Mouse (Mus musculus) cerebral cortex, adult 2 months (tissue): Measurements from ENCODE around the gene Efna2.

Source experiments
- WGBS: fragments of 180-500 bp; shearing (Covaris S2); methylation state at CpG from one replicate; pipeline ENCODE4 v1.1.7; 2018; 5-methylcytosine and 5-hydroxymethylcytosine counted together

Efna2 gene

DNA sequence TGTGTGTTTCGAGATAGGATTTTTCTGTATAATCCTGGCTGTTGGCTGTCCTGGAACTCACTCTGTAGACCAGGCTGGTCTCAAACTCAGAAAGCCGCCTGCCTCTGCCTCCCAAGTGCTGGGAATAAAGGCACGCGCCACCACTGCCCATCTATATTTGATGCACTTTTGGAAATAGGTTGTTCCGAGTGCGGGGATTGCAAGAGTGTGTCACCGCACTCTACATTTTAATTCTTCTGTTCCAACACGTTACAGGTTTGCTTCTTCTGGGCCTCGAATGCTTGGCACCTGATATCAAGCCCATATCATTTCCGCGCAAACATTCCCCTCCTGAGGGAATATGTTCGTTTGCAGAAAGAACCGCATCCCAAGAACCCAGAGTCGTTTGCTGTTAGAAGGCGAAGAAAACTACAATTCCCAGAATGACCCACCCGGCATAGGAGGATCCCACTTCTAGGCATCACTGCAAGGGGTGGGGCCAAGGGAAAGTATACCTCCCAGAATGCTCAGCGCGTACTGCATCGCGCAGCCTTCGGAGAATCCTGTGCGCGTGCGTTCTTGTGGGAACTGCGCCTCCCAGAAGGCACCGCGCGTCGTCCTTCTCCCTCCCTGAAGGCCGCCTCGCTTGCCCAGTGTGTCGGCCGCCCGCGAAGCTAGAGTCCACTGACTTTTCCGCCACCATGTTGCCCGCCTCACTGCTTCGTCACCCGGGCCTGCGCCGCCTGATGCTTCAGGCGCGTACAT lies 37.3 kb upstream of the Efna2 start:
- WGBS = 1% methylated on average over 38 of the region's 43 CpGs

DNA sequence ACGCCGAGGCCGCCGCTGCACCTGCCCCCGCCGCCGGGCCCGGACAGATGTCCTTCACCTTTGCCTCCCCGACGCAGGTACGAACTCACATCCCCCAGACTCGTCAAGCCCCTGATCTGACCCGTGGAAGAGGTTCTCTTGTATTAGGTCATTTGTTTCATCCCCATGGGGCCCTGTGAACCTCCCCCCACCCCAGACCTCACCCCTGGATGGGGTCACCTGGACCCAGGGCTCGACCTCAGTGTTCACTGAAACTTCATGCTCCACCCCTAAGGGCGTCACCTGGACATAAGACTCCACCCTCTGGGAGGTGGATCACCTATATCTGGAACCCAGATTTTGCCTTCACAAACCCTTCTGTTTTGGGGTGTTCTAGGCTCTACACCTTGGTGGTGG lies 36.8 kb upstream of the Efna2 start:
- 0% methylated on average over 15 of the region's 15 CpGs for WGBS

DNA sequence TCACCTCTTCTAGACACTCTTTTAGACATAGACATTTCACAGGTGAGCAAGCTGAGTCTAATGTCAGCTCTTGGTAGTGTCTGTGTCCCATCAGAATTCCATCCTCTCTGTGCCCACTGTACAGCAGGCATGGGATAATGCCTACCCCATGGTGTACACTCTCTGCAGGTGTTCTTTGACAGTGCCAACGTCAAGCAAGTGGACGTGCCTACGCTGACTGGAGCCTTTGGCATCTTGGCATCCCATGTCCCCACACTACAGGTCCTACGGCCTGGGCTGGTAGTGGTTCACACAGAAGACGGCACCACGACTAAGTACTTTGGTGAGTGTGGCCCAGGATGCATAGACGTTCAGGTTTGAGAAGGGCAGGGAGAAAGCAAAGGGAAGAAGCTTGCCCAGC lies 35.6 kb upstream of the Efna2 start:
- 77% methylated on average over 7 of the region's 7 CpGs for WGBS

DNA sequence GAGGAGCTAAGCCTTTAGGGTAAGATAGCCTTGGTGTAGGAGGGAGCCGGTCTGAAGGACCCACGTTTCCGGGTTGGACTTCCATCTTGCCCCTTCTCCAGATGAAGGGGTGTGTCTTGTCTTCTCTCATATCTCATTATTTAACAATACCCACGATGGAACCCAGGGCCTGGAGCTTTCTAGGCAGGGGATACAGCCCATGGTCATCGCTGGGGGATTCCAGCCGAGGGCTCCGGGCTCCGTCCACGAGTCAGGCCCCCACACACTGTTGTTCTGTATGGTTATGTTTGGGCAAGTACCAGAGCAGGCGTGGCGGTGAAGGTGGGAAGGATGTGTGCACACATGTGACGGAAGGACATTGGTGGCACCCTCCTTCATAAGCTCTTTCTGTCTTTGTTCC lies 35.1 kb upstream of the Efna2 start:
- WGBS = 71% methylated on average over 12 of the region's 12 CpGs

DNA sequence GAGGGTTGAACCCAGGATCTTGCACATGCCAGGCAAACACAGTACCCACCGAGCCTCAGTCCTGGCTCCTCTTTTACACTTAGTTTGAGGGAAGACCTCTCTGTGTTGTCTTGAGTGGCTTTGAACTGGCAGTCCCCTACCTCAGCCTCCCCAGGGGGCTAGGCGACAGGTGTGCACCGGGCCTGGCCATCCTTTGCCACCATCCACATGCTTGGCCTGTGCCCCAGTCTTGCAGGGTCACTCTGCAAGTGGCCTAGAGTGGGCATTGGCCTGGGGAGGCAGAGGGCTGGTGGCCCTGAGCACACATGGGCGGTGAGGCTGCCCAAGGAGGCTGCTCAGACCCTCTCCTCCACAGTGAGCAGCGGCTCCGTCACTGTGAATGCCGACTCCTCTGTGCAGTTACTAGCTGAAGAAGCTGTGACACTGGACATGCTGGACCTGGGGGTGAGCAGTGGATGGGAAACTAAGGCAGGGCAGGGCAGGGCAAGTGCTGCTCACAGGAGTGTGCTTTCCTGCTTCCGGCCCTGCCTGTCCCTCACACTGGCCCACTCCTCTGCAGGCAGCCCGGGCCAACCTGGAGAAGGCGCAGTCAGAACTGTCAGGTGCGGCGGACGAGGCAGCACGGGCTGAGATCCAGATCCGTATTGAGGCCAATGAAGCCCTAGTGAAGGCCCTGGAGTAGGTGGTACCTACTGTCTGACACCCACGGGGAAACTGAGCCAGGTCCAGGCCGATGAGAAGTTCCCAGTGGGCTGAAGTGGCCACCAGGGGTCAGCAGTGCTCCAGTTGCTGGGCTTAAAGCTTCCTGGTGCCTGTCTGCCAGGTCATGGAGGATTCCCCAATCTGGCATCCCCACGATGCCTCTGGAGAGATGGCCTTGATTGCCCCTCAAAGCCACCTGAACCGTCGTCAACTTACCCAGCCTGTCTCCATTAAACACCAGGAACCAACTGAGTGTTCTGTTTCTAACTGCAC lies 34.1 kb upstream of the Efna2 start:
- WGBS = 52% methylated on average over 20 of the region's 20 CpGs

DNA sequence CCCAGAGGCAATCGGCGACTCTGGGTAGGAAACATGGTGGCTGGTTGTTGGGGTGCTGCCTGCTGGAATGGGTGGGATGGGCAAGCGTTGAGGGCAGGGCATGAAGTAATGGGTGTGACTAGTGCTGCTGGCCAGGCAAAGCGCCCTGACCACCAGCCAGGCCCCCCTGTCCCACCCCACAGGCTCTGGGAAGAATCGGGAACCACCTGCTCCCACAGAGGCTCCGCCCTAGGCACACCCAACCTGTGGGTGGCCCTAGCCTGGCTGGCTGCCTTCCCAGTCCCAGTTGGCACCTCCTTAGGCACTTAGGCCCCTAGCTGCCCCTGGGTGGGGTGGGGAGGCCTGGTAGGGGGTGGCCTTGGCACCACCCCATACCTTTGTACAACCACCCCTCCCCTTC lies 33.4 kb upstream of the Efna2 start:
- WGBS = 38% methylated on average over 6 of the region's 6 CpGs

DNA sequence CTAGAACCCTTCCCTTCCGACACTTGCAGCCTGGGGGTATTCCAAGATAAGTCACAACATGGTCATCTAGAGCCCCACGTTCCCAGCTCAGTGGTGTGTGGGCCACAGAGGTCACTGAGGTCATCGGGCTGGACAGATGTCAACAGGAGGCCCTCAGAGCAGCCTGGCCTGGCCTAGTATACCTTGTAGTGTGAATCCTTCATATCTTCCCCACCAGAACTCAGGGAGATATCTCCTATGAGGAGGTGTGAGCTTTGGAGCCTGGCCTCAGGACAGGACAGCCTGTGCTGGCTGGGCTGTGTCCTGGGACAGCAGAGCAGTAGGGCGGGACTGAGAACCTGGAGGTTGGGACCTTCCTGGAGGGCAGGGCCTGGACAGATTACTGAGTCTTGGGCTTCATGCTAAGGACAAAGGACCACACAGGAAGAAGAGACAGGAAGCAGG lies 32.7 kb upstream of the Efna2 start:
- 72% methylated on average over 4 of the region's 4 CpGs for WGBS

DNA sequence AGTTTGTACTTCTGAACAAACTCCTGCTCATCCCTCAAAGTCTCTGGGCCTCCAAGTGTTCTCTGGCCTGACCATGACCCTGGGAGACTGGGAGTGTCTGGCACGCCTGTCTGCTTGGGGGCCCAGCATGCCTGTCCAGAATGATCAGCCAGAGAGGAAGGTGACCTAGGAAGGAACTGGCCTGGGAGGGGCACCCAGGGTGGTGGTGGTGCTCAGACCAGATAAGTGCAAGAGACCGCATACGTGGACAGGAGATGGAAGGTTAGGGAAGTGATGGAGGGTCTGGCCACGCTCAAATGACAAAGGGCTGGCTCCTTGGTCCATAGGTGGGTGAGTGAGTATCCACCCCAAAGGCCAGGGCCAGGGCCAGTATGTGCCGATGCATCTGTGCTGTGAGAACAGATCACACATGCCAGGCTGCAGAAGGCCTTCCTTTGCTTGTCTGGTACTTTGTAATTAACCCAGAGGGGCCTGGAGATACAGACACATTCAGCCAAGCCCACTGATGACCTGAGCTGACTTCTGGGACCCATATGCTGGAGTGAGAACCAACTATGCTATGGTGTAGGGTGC lies 32.0 kb upstream of the Efna2 start:
- WGBS = 63% methylated on average over 5 of the region's 5 CpGs

DNA sequence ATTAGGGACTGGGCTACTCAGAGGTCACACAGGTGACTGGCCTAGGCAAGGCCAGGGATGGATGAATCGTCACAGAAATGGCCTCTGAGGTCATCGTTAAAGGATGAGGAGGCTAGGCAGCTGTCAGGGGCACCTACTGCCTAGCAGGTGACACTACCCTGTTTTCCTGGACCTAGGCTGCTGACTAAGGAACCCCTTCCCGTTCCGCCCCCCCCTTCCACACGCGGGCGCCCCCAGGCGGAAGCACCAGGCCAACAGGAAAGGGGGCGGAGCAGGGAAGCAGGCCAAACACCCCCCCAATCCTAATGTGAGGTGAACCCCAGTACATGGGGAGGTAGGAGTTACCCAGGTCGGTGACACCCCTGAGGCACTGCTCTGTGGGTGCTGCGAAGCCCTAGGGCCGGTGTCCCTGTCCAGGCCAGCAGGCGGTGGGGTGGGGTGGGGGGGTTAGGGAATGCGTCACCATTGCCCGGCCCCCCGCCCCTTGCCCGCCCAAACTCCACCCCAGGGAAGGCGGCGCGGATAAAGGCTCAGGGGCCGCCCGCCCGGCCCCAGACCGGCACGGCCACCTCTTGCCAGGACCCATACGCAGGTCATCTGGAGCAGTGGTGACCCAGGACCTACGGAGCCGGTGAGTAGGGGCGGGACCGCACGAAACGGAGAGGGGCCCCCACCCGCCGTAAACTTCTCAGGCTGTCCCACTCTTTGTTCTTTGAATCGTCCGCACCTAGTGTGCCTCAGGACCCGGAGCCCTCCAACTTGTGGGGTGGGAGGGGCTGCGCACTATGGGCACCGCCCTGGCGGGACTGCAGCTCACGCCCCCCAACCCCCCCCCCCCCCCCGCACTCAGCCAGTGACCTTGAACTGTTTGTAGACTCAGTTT lies 31.3 kb upstream of the Efna2 start, which contains the start of gene Midn:
Gene Midn, plus strand, starts transcription at position 554 of the 883 bp plus-strand sequence.
- WGBS = under 1% methylated on average over 42 of the region's 42 CpGs

DNA sequence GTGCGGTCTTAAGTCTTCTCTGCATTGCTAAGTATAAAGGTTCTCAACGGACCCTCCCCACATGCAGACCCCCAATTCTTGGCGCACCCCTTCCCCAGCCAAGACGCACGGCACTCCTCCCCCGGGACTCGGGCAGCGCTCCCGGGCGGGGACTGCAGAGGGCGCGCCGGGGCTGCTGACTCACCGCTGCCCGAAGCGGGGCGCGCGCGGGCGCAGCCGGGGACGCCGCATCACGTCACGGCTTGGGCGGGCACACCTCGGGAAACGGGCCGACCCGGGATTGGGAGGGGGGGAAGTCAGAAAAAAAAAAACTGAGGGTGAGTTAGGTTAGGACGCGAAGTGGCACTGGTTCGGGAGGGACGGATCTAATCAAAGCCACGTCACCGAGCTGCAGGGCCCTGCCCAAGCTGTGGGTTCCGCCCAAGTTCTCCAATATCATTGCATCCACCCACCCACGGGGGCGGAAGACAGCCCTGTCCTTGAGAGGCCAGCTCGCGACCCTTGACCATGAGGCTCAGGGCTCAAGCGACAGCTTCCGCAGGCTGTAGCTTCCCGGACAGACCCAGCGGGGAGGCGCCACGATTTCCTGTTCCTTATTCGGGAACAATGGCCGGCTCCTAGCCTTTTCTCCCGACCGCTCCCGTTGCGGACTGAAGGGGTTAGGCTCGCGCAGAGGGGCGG lies 30.5 kb upstream of the Efna2 start:
- WGBS = under 1% methylated on average over 57 of the region's 57 CpGs

DNA sequence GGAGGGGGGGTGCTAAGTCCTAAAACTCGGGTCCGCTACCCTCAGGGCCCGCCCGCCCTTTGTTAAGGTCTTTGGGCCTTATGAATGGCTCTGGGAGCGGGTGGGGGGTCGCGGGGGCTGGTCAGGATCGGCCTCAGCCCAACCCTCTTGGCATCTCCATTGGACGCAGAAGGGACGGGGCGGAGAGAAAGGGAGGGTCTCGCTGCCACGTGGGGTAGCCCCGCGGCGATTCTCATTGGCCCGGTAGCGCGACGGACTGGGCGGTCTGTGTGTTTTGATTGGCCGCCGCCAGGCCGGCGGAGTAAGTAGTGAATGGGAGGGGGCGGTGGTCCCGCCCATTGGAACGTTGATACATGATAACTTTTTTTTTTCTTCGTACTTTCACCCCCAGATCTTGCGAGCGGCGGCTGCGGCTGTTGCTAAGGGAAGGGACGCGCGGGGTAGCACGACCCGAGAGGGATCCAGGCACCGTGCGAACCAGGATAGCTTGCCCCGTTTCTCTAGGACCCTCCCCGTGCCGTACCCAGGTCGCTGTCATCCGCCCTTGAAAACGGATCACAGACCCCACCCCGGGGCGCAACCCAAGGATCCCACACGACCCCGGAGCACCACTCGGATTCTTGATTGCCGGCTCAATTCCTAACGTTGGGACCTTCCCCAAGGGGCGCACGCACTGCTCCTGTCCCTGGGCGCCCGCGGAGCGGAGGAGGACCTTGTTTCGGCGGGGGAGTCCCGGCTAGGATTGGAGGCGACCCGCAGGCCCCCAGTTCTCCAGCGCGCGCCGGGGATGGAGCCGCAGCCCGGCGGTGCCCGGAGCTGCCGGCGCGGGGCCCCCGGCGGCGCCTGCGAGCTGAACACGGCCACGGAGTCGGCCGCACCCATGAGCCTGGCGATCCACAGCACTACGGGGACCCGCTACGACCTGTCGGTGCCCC lies 29.7 kb upstream of the Efna2 start:
- under 1% methylated on average over 88 of the region's 88 CpGs for WGBS

DNA sequence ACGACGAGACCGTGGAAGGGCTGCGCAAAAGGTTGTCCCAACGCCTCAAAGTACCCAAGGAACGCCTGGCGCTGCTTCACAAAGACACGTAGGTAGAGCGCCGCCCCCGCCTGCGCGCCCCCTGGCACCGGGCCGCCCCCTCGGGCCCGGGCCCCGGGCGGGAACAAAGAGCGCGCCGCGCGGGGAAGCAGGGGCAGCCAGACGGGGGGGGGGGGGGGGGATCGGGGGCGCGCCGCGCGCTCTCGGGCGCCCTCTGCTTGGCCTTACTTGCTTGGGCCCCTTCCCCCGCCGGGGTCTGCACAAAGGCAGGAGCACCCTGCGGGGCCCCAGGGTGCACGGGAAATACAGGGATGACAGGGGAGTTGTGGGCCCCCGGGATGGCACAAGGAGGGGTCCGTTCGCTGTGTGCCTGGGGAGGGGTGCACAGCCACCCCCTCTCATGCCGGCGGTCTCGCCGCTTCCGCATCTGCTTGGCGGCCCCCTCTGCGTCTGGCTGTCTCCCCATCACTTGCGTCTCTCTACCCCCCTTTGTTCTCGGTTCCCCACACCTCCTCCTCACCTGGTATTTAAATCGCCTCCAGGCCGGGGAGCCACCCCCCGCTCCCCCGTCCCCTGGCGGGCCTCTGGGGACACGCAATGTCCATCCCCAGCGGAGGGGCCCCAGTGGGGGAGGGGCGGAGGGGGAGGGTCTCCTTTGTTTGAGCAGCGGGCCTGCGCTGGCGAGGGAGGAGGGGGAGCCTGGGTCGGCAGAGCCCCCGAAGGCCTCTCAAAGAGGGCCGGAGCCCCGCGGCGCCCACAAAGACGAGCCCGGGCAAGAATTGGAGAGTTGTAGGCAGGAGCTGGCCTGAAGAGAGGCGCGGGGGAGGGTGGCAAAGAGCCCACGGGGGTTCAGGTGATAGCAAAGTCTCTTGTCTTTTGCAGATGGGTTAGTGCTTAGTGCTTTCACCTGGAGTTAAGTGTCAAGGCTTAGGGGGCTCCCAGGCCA lies 28.8 kb upstream of the Efna2 start:
- under 1% methylated on average over 60 of the region's 71 CpGs for WGBS

DNA sequence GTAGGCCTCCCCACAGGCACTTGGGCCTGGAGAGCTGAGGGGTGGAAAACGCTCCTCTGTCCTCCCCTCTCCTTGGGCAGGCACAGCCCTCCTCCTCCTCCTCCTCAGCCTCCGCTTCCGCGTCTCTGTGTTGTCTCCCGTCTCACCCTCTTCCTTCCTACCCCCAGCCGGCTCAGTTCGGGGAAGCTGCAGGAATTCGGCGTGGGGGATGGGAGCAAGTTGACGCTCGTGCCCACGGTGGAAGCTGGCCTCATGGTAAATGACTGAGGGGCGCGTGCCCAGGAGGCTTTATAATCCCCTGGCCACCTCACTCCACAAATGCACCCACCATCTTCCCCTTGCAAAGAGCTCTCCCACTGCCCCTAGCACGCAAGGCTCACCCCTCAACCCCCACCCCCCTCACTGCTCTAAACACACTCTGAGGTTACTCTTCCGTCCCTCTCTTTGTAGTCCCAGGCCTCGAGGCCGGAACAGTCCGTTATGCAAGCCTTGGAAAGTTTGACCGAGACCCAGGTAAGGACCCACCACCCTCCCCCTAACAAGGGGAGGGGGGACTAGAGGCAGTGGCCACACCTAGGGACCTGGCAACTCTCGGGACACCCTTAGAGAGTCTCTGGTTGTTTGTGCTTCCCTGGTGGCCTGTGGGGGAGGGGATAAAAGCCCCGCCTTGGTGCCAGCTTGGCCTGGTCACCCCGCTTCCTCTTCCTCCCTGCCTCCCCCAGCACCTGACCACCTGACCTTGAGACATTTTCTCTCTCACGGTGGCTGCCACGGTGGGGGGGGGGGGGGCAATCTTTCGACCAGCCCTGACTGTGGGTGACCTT lies 27.9 kb upstream of the Efna2 start:
- WGBS = 9% methylated on average over 26 of the region's 26 CpGs

DNA sequence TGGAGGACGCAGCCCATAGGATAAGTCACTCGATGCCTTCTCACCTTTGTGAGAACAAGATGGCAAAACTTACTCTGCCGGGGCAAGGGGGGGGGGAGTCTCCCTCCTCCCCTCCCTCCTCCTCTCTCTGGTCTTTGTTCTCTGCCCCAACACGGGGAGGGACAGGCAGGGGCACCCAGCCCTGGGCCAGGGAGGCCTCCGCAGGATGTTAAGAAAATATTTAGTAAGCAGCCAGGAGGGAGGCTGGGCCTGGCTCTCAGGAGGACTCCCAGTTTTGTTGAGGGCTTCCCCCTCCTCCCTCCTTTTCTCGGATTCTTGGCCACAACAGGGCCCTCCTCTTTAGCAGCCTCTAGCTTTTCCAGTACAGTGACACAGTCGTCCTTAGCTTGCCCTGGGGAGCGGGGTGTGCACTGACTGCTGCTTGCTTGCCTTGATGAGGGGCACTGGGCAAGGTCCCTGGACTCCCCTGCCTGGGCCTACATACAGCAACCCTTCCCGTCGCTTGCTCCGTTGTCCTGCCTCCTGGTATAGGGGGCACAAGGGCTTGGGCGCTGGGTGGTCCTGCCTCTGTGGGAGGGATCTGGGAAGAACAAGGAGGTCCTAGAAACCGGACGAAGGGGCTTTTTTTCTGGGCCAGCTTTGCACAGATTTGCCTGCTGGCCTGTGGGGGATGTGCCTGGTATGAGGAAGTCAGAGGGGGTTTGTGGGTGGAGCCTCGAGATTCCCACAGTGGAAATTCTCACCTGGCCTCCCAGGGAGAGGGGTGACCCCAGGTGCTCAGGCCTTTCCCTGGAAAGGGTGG lies 27.0 kb upstream of the Efna2 start:
- WGBS = 13% methylated on average over 15 of the region's 15 CpGs

DNA sequence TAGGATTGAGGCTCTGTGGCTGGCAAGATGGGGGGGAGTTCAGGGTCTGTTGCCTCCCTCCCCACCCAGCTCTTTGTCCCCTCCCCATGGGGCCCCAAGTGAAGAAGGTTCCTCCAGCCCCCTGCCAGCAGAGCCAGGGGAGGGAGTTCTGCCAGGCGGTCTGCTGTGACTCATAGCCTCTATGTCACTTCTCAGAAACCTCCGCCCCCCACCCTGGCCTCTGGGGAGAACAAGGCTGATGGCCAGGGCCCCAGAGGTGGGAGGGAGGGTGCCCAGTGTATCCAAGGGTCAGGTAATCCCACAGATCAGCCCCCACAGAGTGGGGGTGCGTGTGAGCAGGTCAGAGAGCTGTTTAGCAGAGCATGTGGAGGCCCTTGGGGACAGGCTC lies 26.4 kb upstream of the Efna2 start:
- WGBS = 21% methylated on average over 3 of the region's 3 CpGs

DNA sequence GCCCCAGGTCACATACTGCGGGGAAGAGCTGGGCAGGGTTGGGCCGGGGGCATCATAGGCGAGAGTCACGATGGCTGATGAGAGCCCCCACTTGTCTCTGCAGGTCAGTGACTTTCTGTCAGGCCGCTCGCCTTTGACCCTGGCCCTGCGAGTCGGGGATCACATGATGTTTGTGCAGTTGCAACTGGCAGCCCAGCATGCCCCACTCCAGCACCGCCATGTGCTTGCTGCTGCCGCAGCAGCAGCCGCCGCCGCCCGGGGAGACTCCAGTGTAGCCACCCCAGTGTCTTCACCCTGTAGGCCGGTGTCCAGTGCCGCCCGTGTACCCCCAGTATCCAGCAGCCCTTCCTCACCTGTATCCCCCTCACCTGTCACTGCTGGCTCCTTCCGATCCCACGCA lies 25.6 kb upstream of the Efna2 start:
- 69% methylated on average over 19 of the region's 19 CpGs for WGBS

DNA sequence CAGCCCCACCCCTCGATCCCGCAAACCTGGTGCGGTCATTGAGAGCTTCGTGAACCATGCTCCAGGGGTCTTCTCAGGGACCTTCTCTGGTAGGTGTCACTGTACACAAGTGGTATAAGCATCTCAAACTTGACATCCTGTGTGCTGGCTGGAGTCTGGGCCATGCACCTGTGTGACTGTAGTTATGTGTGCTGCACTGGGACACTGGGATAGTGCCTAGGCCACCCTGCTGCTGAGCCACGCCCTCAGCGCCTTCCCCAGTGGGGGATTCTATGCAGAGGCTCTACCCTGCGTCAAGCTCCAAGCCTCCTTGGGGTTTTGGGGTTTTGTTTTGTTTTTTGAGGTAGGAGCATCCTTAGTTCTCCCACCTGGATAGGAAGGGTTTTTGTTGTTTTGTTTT lies 24.9 kb upstream of the Efna2 start:
- 64% methylated on average over 7 of the region's 7 CpGs for WGBS
